Comparison of ENCODE assay signal across 8 mouse cellular contexts in genomic region chr4:70451750-70452149, GRCm38 (mm10). TPM values are rescaled to one million over a fixed set of nuclear protein-coding genes. Genes with fewer than 3 reads are reported as not detected.
DNase-seq lines count a peak whose midpoint lies in the region; ATAC-seq and TF ChIP-seq lines count a peak whose summit lies in the region.

No protein-coding gene starts in this region.

- H3K4me1 ChIP-seq in heart, postnatal 0 days (ENCODE audit: control insufficient read depth, insufficient read depth) = no peaks in the 10 kb centered on the region
- H3K4me1 ChIP-seq in heart, embryonic 11.5 days (ENCODE audit: control insufficient read depth, insufficient read depth, low read length) = no peaks in the 10 kb centered on the region
- no peaks in the 10 kb centered on the region for H3K4me1 ChIP-seq in kidney, postnatal 0 days (replicated peaks; ENCODE audit: insufficient read depth, low read length)

- H3K36me3 ChIP-seq in heart, postnatal 0 days (replicated peaks; ENCODE audit: control insufficient read depth, insufficient read depth, low read length) = 0 out of 2 replicates have a peak, but pooled peaks cover 5% of the 10 kb centered on the region
- H3K36me3 ChIP-seq in heart, embryonic 11.5 days (ENCODE audit: control insufficient read depth, insufficient read depth, low read length) = no peaks in the 10 kb centered on the region
- 0 out of 2 replicates have a peak, but pooled peaks cover 3% of the 10 kb centered on the region for H3K36me3 ChIP-seq in kidney, postnatal 0 days (ENCODE audit: insufficient read depth, low read length)

- H3K9me3 ChIP-seq in heart, postnatal 0 days (replicated peaks; ENCODE audit: control insufficient read depth, low read length) = no peaks in the 10 kb centered on the region
- no peaks in the 10 kb centered on the region for H3K9me3 ChIP-seq in heart, embryonic 11.5 days (replicated peaks; ENCODE audit: control insufficient read depth, low read length)
- H3K9me3 ChIP-seq in kidney, postnatal 0 days (replicated peaks; ENCODE audit: low read length) = no peaks in the 10 kb centered on the region

- H3K27ac ChIP-seq in heart, postnatal 0 days (ENCODE audit: low read depth) = no peak overlapping the region
- no peak overlapping the region for H3K27ac ChIP-seq in heart, embryonic 11.5 days (ENCODE audit: low read depth, low read length)
- no peak overlapping the region for H3K27ac ChIP-seq in kidney, postnatal 0 days

- no peaks in the 10 kb centered on the region for H3K27me3 ChIP-seq in heart, postnatal 0 days (ENCODE audit: control insufficient read depth, insufficient read depth, low read length)
- no peaks in the 10 kb centered on the region for H3K27me3 ChIP-seq in heart, embryonic 11.5 days (ENCODE audit: control insufficient read depth, insufficient read depth, low read length)
- H3K27me3 ChIP-seq in kidney, postnatal 0 days (ENCODE audit: insufficient read depth, low read length) = no peaks in the 10 kb centered on the region

- no peak for ATAC-seq in heart, postnatal 0 days (ENCODE audit: insufficient read depth, low read depth)
- no peak for ATAC-seq in heart, embryonic 11.5 days (replicated peaks; ENCODE audit: insufficient number of reproducible peaks, low FRiP score, low TSS enrichment)
- no peak for ATAC-seq in kidney, postnatal 0 days (replicated peaks; ENCODE audit: low FRiP score, low read depth)

- 0% methylated on average over 2 of the region's 2 CpGs for WGBS in heart, postnatal 0 days
- WGBS in heart, embryonic 11.5 days (ENCODE audit: insufficient replicate concordance) = 0% methylated on average over 2 of the region's 2 CpGs
- 0% methylated on average over 2 of the region's 2 CpGs for WGBS in kidney, postnatal 0 days

- no peak overlapping the region for H3K4me3 ChIP-seq in heart, postnatal 0 days (ENCODE audit: low read depth, low read length)
- no peak overlapping the region for H3K4me3 ChIP-seq in heart, embryonic 11.5 days (ENCODE audit: low read depth, low read length)
- H3K4me3 ChIP-seq in kidney, postnatal 0 days (replicated peaks; ENCODE audit: low read depth, low read length) = no peak overlapping the region

- H3K4me2 ChIP-seq in heart, postnatal 0 days (ENCODE audit: low read depth, low read length) = no peak overlapping the region
- H3K4me2 ChIP-seq in heart, embryonic 11.5 days = no peak overlapping the region
- H3K4me2 ChIP-seq in kidney, postnatal 0 days (ENCODE audit: low read length) = no peak overlapping the region

- peak; percentile 89 for TF ChIP-seq CTCF in heart, postnatal 0 days (IDR thresholded peaks at IDR 0.05; ENCODE audit: low read depth)
- peak; percentile 94 for TF ChIP-seq CTCF in kidney, postnatal 0 days (IDR thresholded peaks at IDR 0.05; ENCODE audit: low read depth)

- peak; percentile 53 for DNase-seq in heart, postnatal 0 days (ENCODE audit: low spot score)
- peak; percentile 52 to 63 for DNase-seq in B cell, adult 2 months
- DNase-seq in adrenal gland, adult 2 months = peak; percentile 18
- DNase-seq in embryo, embryonic 10 days (ENCODE audit: low spot score) = peak; percentile 79
- DNase-seq in kidney, postnatal 0 days (ENCODE audit: low spot score) = peak; percentile 88
- DNase-seq in lung, postnatal 25 days (ENCODE audit: low spot score) = peak; percentile 45
- DNase-seq in skeletal muscle tissue, adult 2 months (ENCODE audit: low read depth, low spot score) = peak; percentile 28

- no peak overlapping the region for H3K9ac ChIP-seq in heart, postnatal 0 days (replicated peaks; ENCODE audit: low read depth, low read length)
- H3K9ac ChIP-seq in heart, embryonic 11.5 days (ENCODE audit: low read depth, low read length) = no peak overlapping the region
- no peak overlapping the region for H3K9ac ChIP-seq in kidney, postnatal 0 days (ENCODE audit: low read depth, low read length)

- TF ChIP-seq EP300 in heart, postnatal 0 days (IDR thresholded peaks at IDR 0.05; ENCODE audit: low read depth) = no peak

RNA-seq across cellular contexts. Expression of gene Cdk5rap2, which starts 41.5 kb away (rescaled TPM):
- total RNA-seq in heart, postnatal 0 days (2014; rRNA removed; ENCODE audit: low replicate concordance) = 4.7 and 6.1 TPM in 2 replicates
- polyA plus RNA-seq in heart, postnatal 0 days (2015; fragmentation: Nextera tagmentation; extraction: Ambion mirVana) = 2.8 TPM in 2 replicates
- polyA plus RNA-seq in heart, embryonic 11.5 days (2014; fragmentation: Nextera tagmentation; extraction: Ambion mirVana) = 14.8 and 16.1 TPM in 2 replicates
- 10 to 100 TPM; 20.6 to 22.3 TPM for total RNA-seq in adrenal gland, adult 2 months (2021)
- polyA plus RNA-seq in adrenal gland, adult 2 months (2012; rRNA removed) = 4.5 and 4.8 TPM in 2 replicates
- 8.9 and 12.1 TPM in 2 replicates for polyA plus RNA-seq in kidney, postnatal 0 days (2015; fragmentation: Nextera tagmentation; extraction: Ambion mirVana)

Comparison
In these comparisons a context has a peak if more than half of its experiments do, and no peak if none do; other contexts are left out.
1. DNase-seq: peak in every context shown above with its lines; median percentile 88 in kidney, postnatal 0 days; 79 in embryo, embryonic 10 days; 58 in B cell, adult 2 months; 53 in heart, postnatal 0 days; 45 in lung, postnatal 25 days; 28 in skeletal muscle tissue, adult 2 months; 18 in adrenal gland, adult 2 months.